Mouse (Mus musculus) liver, postnatal 0 days (tissue): ENCODE results near the gene Col4a3bp. TPM values are rescaled to one million over a fixed set of nuclear protein-coding genes. Genes with fewer than 3 reads are reported as not detected.

Experiments
- ATAC-seq: fragments of 200-750 bp; cut with Nextera tagmentation; 2 replicates; pipeline ENCODE4 v1.8.0; 2017; ENCODE audit warnings: mild to moderate bottlenecking, moderate library complexity
- DNase-seq: peaks from one replicate; pipeline ENCODE4 v3.0.0-alpha.2; 2016
- H3K27ac ChIP-seq: fragments of 300-500 bp; sonication (generic); 2 replicates; pipeline ENCODE4 v1.5.1; 2014; ENCODE audit warnings: antibody characterized with exemption, moderate library complexity, mild to moderate bottlenecking, low read depth
- H3K27me3 ChIP-seq: fragments of 300-500 bp; sonication (generic); 2 replicates; pipeline ENCODE4 v1.6.1; 2014; ENCODE audit warnings: low read length, control low read depth, mixed read lengths; ENCODE audit not compliant: insufficient read depth
- H3K36me3 ChIP-seq: fragments of 300-500 bp; sonication (generic); replicated peaks from 2 replicates; pipeline ENCODE4 v1.6.1; 2014; ENCODE audit warnings: mild to moderate bottlenecking, control low read depth, low read length, moderate library complexity, mixed read lengths; ENCODE audit not compliant: insufficient read depth
- H3K4me1 ChIP-seq: fragments of 300-500 bp; sonication (generic); 2 replicates; pipeline ENCODE4 v1.6.1; 2014; ENCODE audit warnings: antibody characterized with exemption, mild to moderate bottlenecking, control low read depth; ENCODE audit not compliant: insufficient read depth
- H3K4me2 ChIP-seq: fragments of 300-500 bp; sonication (generic); 2 replicates; pipeline ENCODE4 v1.6.1; 2014; ENCODE audit warnings: low read depth, mild to moderate bottlenecking, low read length, moderate library complexity, mixed read lengths
- H3K4me3 ChIP-seq: fragments of 300-500 bp; sonication (generic); 2 replicates; pipeline ENCODE4 v1.5.1; 2014; ENCODE audit warnings: low read depth, low read length
- H3K9ac ChIP-seq: fragments of 300-500 bp; sonication (generic); replicated peaks from 2 replicates; pipeline ENCODE4 v1.6.1; 2014; ENCODE audit warnings: mild to moderate bottlenecking, moderate library complexity
- H3K9me3 ChIP-seq: fragments of 300-500 bp; sonication (generic); 2 replicates; pipeline ENCODE4 v1.6.1; 2016; ENCODE audit warnings: mild to moderate bottlenecking, control low read depth, low read length, mixed read lengths
- CTCF ChIP-seq: sonication (generic); IDR thresholded peaks from 2 replicates; pipeline ENCODE4 v1.5.1; 2016; ENCODE audit warnings: antibody characterized with exemption, low read depth
- EP300 ChIP-seq: IDR thresholded peaks from 2 replicates; pipeline ENCODE4 v1.6.1; 2016; ENCODE audit warnings: antibody characterized with exemption, low read depth, mild to moderate bottlenecking
- WGBS: fragments of 180-500 bp; shearing (Covaris S2); extraction: QIAGEN DNeasy Blood & Tissue Kit; methylation state at CpG from one replicate; pipeline ENCODE4 v1.1.7; 2014; ENCODE audit not compliant: insufficient replicate concordance; 5-methylcytosine and 5-hydroxymethylcytosine counted together
- polyA plus RNA-seq: library from polyadenylated mRNA; unstranded; fragments of >200 nt; fragmentation: Nextera tagmentation; extraction: Ambion mirVana; gene quantifications from 2 replicates; pipeline ENCODE4 v1.2.1, GENCODE M21; 2015

Gene Col4a3bp
- polyA plus RNA-seq, 1 experiment from 2014 or later, result 4.2 TPM

DNA sequence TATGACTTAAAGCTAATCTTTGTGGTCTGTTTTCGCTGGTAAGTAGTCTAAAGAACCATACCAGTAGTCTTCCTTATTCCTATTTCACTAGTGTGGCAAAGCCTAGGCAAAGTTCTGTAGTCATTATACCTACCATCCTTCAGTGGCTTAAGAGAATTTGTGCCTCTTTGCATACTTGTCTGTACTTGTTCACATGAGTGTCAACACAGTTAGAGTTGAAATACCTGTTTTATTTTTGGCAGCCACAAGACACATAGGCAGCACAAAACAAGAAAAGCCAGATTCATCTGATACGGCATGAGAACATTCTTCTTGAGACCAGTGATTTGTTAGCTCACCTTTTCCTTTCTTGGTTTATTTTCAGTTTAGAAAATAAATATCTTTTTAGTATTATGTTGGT, 31.8 kb downstream of the Col4a3bp start:
- TF ChIP-seq CTCF (no peak), EP300 (no peak)
- H3K9ac ChIP-seq, result no peak overlapping the region
- peaks cover 2% of the 10 kb centered on the region; the same call in 1 of the 2 replicates for H3K4me1 ChIP-seq
- DNase-seq (no peak), ATAC-seq (no peak)
- H3K27me3 ChIP-seq, result no peaks in the 10 kb centered on the region
- H3K4me3 ChIP-seq, result no peak overlapping the region
- WGBS, result 89% methylated on average over 2 of the region's 2 CpGs
- H3K36me3 ChIP-seq, result peaks cover 8% of the 10 kb centered on the region
- no peak overlapping the region for H3K27ac ChIP-seq
- H3K9me3 ChIP-seq, result no peaks in the 10 kb centered on the region
- H3K4me2 ChIP-seq, result no peak overlapping the region

DNA sequence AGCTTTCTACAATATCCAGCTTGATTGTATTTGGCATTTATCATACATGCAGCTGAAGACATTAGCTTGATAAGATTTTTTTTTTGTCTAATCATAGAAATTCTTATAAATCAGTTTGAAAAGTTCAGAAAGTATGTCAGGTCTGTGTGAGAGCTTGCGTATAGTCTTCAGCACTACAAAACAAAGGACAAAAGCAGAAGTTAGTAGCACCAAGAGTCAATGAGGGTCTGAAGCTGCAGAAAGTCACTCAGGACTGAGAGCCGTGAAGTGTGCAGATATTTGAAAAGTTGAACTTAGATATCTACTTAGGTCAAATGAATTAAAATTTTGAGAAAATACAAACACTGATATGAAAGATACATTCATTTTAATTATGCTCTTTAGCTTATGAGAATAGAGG, 36.7 kb downstream of the Col4a3bp start:
- H3K4me3 ChIP-seq, result no peak overlapping the region
- no peak overlapping the region for H3K9ac ChIP-seq
- no peak overlapping the region for H3K4me2 ChIP-seq
- DNase-seq (no peak), ATAC-seq (no peak)
- H3K27me3 ChIP-seq, result no peaks in the 10 kb centered on the region
- H3K27ac ChIP-seq, result no peak overlapping the region
- TF ChIP-seq EP300, result no peak
- no peak for TF ChIP-seq CTCF
- H3K4me1 ChIP-seq, result peaks cover 2% of the 10 kb centered on the region; the same call in 1 of the 2 replicates
- no peaks in the 10 kb centered on the region for H3K36me3 ChIP-seq
- 57% methylated on average over 2 of the region's 2 CpGs for WGBS
- no peaks in the 10 kb centered on the region for H3K9me3 ChIP-seq

DNA sequence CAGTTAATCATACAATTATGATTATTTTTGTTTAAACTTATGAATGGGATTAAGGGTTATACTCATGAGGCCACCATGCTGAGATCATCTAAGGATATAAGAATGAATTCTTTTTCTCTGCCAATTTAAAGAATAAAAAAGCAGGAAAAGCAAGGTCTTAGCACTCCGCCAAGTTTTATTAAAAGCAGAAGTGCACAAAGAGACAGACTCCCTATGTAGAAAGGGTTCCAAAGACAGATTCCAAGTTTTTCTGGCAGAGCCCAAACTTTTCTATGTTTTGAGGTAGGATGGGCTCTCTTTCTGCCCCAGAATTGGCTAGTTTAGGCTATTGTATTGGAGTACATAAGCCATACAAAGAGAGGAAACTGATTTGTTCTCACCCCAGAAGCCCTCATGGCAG, 37.6 kb downstream of the Col4a3bp start:
- peaks cover 2% of the 10 kb centered on the region; the same call in 1 of the 2 replicates for H3K4me1 ChIP-seq
- no peak for ATAC-seq
- no peaks in the 10 kb centered on the region for H3K36me3 ChIP-seq
- WGBS, result 73% methylated on average over 1 of the region's 1 CpGs
- H3K4me3 ChIP-seq, result no peak overlapping the region
- TF ChIP-seq CTCF (no peak), EP300 (no peak)
- H3K9me3 ChIP-seq, result no peaks in the 10 kb centered on the region
- no peak for DNase-seq
- no peaks in the 10 kb centered on the region for H3K27me3 ChIP-seq
- no peak overlapping the region for H3K9ac ChIP-seq
- no peak overlapping the region for H3K4me2 ChIP-seq
- no peak overlapping the region for H3K27ac ChIP-seq

DNA sequence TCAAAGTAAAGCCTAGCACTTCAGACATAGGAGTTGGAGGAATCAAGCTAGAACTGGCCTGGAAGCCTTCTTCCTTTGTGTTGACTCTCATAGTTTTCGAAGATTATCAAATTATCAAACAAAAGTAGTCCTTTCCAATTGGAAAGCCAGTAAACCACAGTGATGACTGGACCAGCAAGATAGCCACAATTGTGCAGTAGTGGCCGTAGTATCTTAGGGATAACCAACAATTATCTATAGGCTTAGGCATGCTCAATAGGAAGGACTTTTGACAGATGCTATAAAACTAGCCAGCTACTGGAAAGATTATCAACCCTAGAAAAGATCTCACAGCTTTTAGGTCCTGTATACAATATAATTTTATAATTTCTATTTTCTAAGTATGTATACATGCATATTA, 41.8 kb downstream of the Col4a3bp start:
- Histone ChIP-seq H3K27me3 (no peaks in the 10 kb centered on the region), H3K27ac (no peak overlapping the region), H3K36me3 (no peaks in the 10 kb centered on the region), H3K4me1 (0 out of 2 replicates have a peak, but pooled peaks cover 4% of the 10 kb centered on the region), H3K4me2 (no peak overlapping the region), H3K9ac (no peak overlapping the region), H3K4me3 (no peak overlapping the region), H3K9me3 (no peaks in the 10 kb centered on the region)
- no peak for ATAC-seq
- TF ChIP-seq EP300 (0 out of 2 replicates have a peak, but pooled peaks have one; percentile 18), CTCF (no peak)
- DNase-seq, result no peak
- WGBS, result 60% methylated on average over 2 of the region's 2 CpGs

DNA sequence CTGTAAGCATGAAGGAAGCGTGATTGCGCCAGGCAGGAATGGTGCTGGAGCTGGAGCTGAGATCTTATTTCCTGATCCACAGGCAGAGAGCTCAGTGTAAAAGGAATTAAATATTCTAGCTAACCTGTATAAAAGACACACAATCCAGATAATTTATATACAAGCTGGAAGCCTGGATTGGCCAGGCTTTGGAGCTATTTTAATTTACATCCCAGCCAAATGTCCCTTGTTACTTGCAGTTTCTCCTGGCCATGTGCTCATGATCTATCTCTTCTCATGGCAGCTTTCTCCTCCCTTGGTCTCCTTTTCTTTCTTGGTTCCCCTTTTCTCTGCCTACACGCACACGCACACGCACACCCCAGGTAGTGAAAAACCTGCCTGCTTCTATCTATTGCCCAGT, 44.1 kb downstream of the Col4a3bp start:
- 0 out of 2 replicates have a peak, but pooled peaks cover 4% of the 10 kb centered on the region for H3K4me1 ChIP-seq
- DNase-seq, result no peak
- H3K9ac ChIP-seq, result no peak overlapping the region
- no peak for TF ChIP-seq CTCF
- no peak for TF ChIP-seq EP300
- no peaks in the 10 kb centered on the region for H3K27me3 ChIP-seq
- H3K9me3 ChIP-seq, result no peaks in the 10 kb centered on the region
- H3K4me3 ChIP-seq, result no peak overlapping the region
- H3K27ac ChIP-seq, result no peak overlapping the region
- H3K36me3 ChIP-seq, result no peaks in the 10 kb centered on the region
- 88% methylated on average over 5 of the region's 5 CpGs for WGBS
- ATAC-seq, result no peak
- no peak overlapping the region for H3K4me2 ChIP-seq

DNA sequence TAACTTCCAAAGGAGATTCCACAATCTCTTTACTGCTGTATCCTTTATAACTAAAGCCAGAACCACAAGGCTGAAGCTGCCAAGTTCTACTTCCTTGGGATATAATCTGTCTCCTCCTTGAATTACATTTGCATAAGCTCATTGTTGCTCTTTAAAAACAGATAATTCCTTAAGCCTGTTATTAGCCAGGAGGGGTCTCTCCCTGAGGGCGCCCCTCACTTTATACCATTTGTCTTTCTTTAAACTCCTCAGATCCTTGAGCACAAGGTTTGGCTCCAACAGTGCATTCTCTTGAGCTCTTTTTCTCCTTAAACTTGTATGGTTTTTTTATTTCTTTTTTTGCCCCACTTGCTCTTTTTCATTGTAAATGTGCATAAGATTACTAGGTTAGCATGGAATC, 46.2 kb downstream of the Col4a3bp start:
- TF ChIP-seq CTCF (no peak), EP300 (no peak)
- Histone ChIP-seq H3K4me1 (peaks cover 6% of the 10 kb centered on the region; the same call in 1 of the 2 replicates), H3K9me3 (no peaks in the 10 kb centered on the region), H3K27ac (no peak overlapping the region), H3K4me2 (no peak overlapping the region), H3K27me3 (no peaks in the 10 kb centered on the region), H3K9ac (no peak overlapping the region; the same call in 1 of the 2 replicates), H3K4me3 (no peak overlapping the region), H3K36me3 (no peaks in the 10 kb centered on the region)
- ATAC-seq (no peak), DNase-seq (no peak)
- WGBS, result 88% methylated on average over 1 of the region's 1 CpGs

DNA sequence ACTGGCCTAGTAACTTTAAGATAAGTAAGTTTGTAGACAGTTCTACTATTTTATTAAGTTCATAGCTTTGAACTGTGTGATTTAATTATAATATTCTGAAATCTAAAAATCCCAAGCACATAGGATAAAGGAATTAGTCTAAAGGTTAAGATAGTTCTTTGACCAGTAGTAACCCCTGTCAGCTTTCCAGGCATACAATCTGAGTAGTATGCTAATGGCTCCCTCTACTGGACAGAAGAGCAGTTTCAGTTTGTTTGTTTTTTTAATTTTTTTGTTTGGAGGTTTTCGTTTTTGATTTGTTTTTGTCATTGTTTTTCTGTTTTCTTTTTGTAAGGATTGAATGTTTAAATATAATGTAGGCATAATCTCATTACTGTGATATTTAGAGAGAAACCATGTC, 51.2 kb downstream of the Col4a3bp start:
- TF ChIP-seq CTCF (peak; percentile 83), EP300 (no peak)
- Histone ChIP-seq H3K36me3 (0 out of 2 replicates have a peak, but pooled peaks cover under 1% of the 10 kb centered on the region), H3K4me3 (no peak overlapping the region), H3K4me1 (peaks cover 2% of the 10 kb centered on the region; the same call in 1 of the 2 replicates), H3K9ac (no peak overlapping the region), H3K4me2 (no peak overlapping the region), H3K27me3 (no peaks in the 10 kb centered on the region), H3K9me3 (no peaks in the 10 kb centered on the region), H3K27ac (no peak overlapping the region)
- ATAC-seq, result peak; percentile 50; the same call in 1 of the 2 replicates
- no peak for DNase-seq
- 9% methylated on average over 1 of the region's 1 CpGs for WGBS
